Mouse (Mus musculus) kidney, adult 2 months (tissue): ENCODE data around the gene Syne3.

Source experiments
- CTCF ChIP-seq: fragments of 200-500 bp; conservative IDR thresholded peaks from 2 replicates; pipeline ENCODE4 v1.5.1; 2011; ENCODE audit warnings: low read depth, mild to moderate bottlenecking, control low read depth, low read length, moderate library complexity, mixed read lengths; ENCODE audit not compliant: insufficient read depth, insufficient read length
- POLR2A ChIP-seq: fragments of 200-500 bp; IDR thresholded peaks from one replicate; pipeline ENCODE4 v1.6.1; 2011; ENCODE audit warnings: low read depth, low read length, control low read depth

DNA sequence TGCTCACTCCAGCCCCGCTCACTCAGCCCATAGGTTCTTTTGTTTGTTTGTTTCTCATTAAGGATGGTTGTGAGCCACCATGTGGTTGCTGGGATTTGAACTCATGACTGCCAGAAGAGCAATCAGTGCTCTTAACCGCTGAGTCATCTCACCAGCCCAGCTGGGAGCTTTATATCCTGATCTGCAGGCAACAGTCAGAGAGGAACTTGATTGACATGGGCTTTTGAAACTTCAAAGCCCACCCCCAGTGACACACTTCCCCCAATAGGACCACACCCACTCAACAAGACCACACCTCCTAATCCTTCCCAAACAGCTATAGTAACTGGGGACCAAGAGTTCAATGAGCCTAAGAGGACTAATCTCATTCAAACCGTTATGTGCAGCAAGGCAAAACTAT lies 85.1 kb downstream of the Syne3 start:
- TF ChIP-seq CTCF (no peak), POLR2A (no peak)
